Mouse (Mus musculus) naive thymus-derived CD4-positive, alpha-beta T cell, adult 2 months (primary cell): ENCODE measurements around the gene Tmem262.

ENCODE experiments used
- DNase-seq: peaks from one replicate; pipeline ENCODE4 v3.0.0-alpha.2; 2011; ENCODE audit warnings: low read depth

The Tmem262 gene

GRCm38 (mm10) chr19:6102169-6102853 lies 22.5 kb downstream of the Tmem262 start:
- DNase-seq: no peak

GRCm38 (mm10) chr19:6104476-6104875 lies 24.6 kb downstream of the Tmem262 start:
- DNase-seq: no peak

GRCm38 (mm10) chr19:6105586-6105985 lies 25.8 kb downstream of the Tmem262 start, which contains the start of gene Naaladl1:
TSS of gene Naaladl1 (plus strand) at chr19:6105782.
- DNase-seq: no peak

- DNase-seq: no peak
These were observed 33.3 kb downstream of the Tmem262 start for GRCm38 (mm10) chr19:6113116-6113515.

- no peak for DNase-seq
These were observed 36.4 kb downstream of the Tmem262 start for GRCm38 (mm10) chr19:6116113-6116850.

- no peak for DNase-seq
These were observed 37.6 kb downstream of the Tmem262 start for GRCm38 (mm10) chr19:6117346-6117985.

GRCm38 (mm10) chr19:6117986-6118676 lies 38.3 kb downstream of the Tmem262 start, which contains the start of gene Sac3d1:
TSS of gene Sac3d1 (minus strand) at chr19:6118650.
- DNase-seq: peak; percentile 93

GRCm38 (mm10) chr19:6118677-6119185 lies 38.9 kb downstream of the Tmem262 start:
- no peak for DNase-seq

GRCm38 (mm10) chr19:6121761-6122160 lies 41.9 kb downstream of the Tmem262 start:
- DNase-seq: no peak

- DNase-seq: no peak
These were observed 43.5 kb downstream of the Tmem262 start for GRCm38 (mm10) chr19:6123330-6123729.

GRCm38 (mm10) chr19:6124898-6125297 lies 45.1 kb downstream of the Tmem262 start:
- DNase-seq: no peak

GRCm38 (mm10) chr19:6126289-6126688 lies 46.5 kb downstream of the Tmem262 start:
- peak; percentile 90 for DNase-seq

- peak; percentile 32 for DNase-seq
These were observed 47.2 kb downstream of the Tmem262 start for GRCm38 (mm10) chr19:6126789-6127580.

- peak; percentile 98 for DNase-seq
These were observed 48.0 kb downstream of the Tmem262 start, which contains the start of gene Snx15 for GRCm38 (mm10) chr19:6127760-6128341. TSS of gene Snx15 (minus strand) at chr19:6128304.
